Mouse (Mus musculus): ENCODE measurements around the gene A530084C06Rik. TPM values are rescaled to one million over a fixed set of nuclear protein-coding genes. Genes with fewer than 3 reads are reported as not detected.

A530084C06Rik gene
- 0.29 TPM for polyA plus RNA-seq (2014; fragmentation: Illumina TruSeq; extraction: RNeasy Lipid Tissue Mini Kit (QIAGEN cat#74804); ENCODE audit: low read depth, low replicate concordance)

GRCm38 (mm10) chr13:31558521-31559418 lies at the start of gene A530084C06Rik:
Gene A530084C06Rik, minus strand, starts transcription at chr13:31559333.

GRCm38 (mm10) chr13:31555834-31556233 lies 3.3 kb downstream of the A530084C06Rik start, which contains the start of gene Foxq1:
Gene Foxq1, plus strand, starts transcription at chr13:31556134.

Other genes starting within 250 kb of the A530084C06Rik start
- 1.8 TPM for gene Foxq1, start 3.2 kb downstream of the A530084C06Rik start, polyA plus RNA-seq (2014; fragmentation: Illumina TruSeq; extraction: RNeasy Lipid Tissue Mini Kit (QIAGEN cat#74804); ENCODE audit: low read depth, low replicate concordance)
- gene Foxf2, start 66.5 kb upstream of the A530084C06Rik start, polyA plus RNA-seq (2014; fragmentation: Illumina TruSeq; extraction: RNeasy Lipid Tissue Mini Kit (QIAGEN cat#74804); ENCODE audit: low read depth, low replicate concordance) = not detected
- 0.25 TPM for gene Foxc1, start 247.3 kb upstream of the A530084C06Rik start, polyA plus RNA-seq (2014; fragmentation: Illumina TruSeq; extraction: RNeasy Lipid Tissue Mini Kit (QIAGEN cat#74804); ENCODE audit: low read depth, low replicate concordance)